ENCODE assay signal across 7 mouse cellular contexts in the genomic region with DNA sequence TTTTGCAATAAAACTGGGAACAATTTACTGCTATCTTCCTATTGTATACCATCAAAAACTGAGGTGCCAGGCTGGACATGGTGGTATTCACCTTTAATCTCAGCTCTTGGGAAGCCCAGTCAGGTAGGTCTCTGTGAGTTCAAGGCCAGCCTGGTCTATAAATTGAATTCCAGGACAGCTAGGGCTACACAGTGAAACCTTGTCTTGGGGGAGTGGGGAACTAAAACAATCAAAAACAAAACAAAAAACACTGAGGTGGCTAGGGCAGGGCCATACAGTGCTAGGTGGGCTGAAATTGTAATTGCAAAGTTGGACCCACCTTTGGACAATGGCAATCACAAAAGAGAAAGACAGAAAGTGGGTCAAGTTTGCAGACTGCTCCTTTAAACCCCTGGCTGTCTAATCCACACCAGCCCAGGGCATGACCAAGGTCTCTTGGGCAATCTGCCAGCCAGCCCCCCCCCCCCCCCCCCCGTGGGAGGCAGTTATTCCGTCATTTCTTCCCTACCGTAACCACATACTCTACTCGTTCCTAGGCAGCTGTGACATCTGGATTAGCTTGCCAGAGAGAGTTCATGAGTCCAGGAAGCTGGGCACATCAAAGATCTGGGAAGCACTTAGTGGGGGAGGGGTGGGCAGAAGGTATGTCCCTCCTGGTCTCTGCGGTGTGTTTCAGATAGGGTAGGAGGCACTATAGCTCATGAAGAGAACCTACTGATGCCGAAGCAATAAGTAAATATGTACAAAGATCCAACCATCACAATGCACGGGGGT. TPM values are rescaled to one million over a fixed set of nuclear protein-coding genes. Genes with fewer than 3 reads are reported as not detected.
DNase-seq lines count a peak whose midpoint lies in the region; ATAC-seq and TF ChIP-seq lines count a peak whose summit lies in the region.

No protein-coding gene starts in this region.

- peak; percentile 14 for DNase-seq in thymus, postnatal 0 days (ENCODE audit: low spot score)
- DNase-seq in thymus, adult 2 months: no peak
- peak; percentile 55 for DNase-seq in forebrain, embryonic 10.5 days (ENCODE audit: extremely low spot score, low spot score)
- DNase-seq in kidney, adult 11 months: peak; percentile 58
- peak; percentile 68 for DNase-seq in liver, postnatal 0 days
- DNase-seq in spleen, postnatal 10 days (ENCODE audit: low spot score in 2 of 2): no peak
- no peak for DNase-seq in layer of hippocampus, adult 9-10 months (ENCODE audit: low spot score)

- H3K4me2 ChIP-seq in liver, postnatal 0 days (ENCODE audit: low read depth, low read length): peak overlapping the region; percentile 51

- no peak for TF ChIP-seq EP300 in liver, postnatal 0 days (IDR thresholded peaks at IDR 0.05; ENCODE audit: low read depth)

- H3K27me3 ChIP-seq in thymus, adult 2 months (ENCODE audit: control insufficient read depth, insufficient read depth, low read length): no peaks in the 10 kb centered on the region
- peaks cover 7% of the 10 kb centered on the region; the same call in 1 of the 2 replicates for H3K27me3 ChIP-seq in forebrain, embryonic 10.5 days (ENCODE audit: poor library complexity, severe bottlenecking)
- no peaks in the 10 kb centered on the region for H3K27me3 ChIP-seq in liver, postnatal 0 days (ENCODE audit: insufficient read depth, low read length)

- no peak overlapping the region for H3K4me3 ChIP-seq in thymus, adult 2 months (ENCODE audit: control insufficient read depth, insufficient read depth, low read length)
- peak overlapping the region; percentile 7; the same call in 1 of the 2 replicates for H3K4me3 ChIP-seq in forebrain, embryonic 10.5 days
- peak overlapping the region; percentile 20; the same call in 1 of the 2 replicates for H3K4me3 ChIP-seq in liver, postnatal 0 days (ENCODE audit: low read depth, low read length)

- no peak for TF ChIP-seq CTCF in thymus, adult 2 months (IDR thresholded peaks at IDR 0.05; ENCODE audit: borderline replicate concordance, control insufficient read depth, extremely low read depth, insufficient read depth, low read length, poor library complexity)
- TF ChIP-seq CTCF in liver, postnatal 0 days (IDR thresholded peaks at IDR 0.05; ENCODE audit: low read depth): no peak

- peaks cover 10% of the 10 kb centered on the region for H3K4me1 ChIP-seq in thymus, adult 2 months (replicated peaks; ENCODE audit: control insufficient read depth, insufficient read depth, low read length)
- H3K4me1 ChIP-seq in forebrain, embryonic 10.5 days: peaks cover 30% of the 10 kb centered on the region
- H3K4me1 ChIP-seq in liver, postnatal 0 days (ENCODE audit: insufficient read depth): peaks cover 12% of the 10 kb centered on the region

- no peak for TF ChIP-seq POLR2A in thymus, adult 2 months (IDR thresholded peaks at IDR 0.05; ENCODE audit: control insufficient read depth, extremely low read depth, insufficient read depth, low read length, poor library complexity)

- H3K9me3 ChIP-seq in forebrain, embryonic 10.5 days: no peaks in the 10 kb centered on the region
- no peaks in the 10 kb centered on the region for H3K9me3 ChIP-seq in liver, postnatal 0 days (ENCODE audit: low read length)

- ATAC-seq in liver, postnatal 0 days: peak; percentile 89

- 17% methylated on average over 7 of the region's 7 CpGs for WGBS in thymus, adult 2 months
- 35% methylated on average over 7 of the region's 7 CpGs for WGBS in forebrain, embryonic 10.5 days
- 14% methylated on average over 6 of the region's 7 CpGs for WGBS in liver, postnatal 0 days (ENCODE audit: insufficient replicate concordance)

- no peak overlapping the region; the same call in 1 of the 2 replicates for H3K27ac ChIP-seq in thymus, adult 2 months (ENCODE audit: control insufficient read depth, insufficient read depth, low read length)
- H3K27ac ChIP-seq in forebrain, embryonic 10.5 days: peak overlapping the region; percentile 76
- peak overlapping the region; percentile 61 for H3K27ac ChIP-seq in liver, postnatal 0 days (ENCODE audit: low read depth)

- H3K36me3 ChIP-seq in thymus, adult 2 months (ENCODE audit: control insufficient read depth, insufficient read depth, low read length): no peaks in the 10 kb centered on the region
- no peaks in the 10 kb centered on the region for H3K36me3 ChIP-seq in forebrain, embryonic 10.5 days (replicated peaks)
- no peaks in the 10 kb centered on the region for H3K36me3 ChIP-seq in liver, postnatal 0 days (replicated peaks; ENCODE audit: insufficient read depth, low read length)

- peak overlapping the region; percentile 26; the same call in 1 of the 2 replicates for H3K9ac ChIP-seq in liver, postnatal 0 days (replicated peaks)

RNA-seq across cellular contexts. Expression of a gene that starts 12.3 kb away (rescaled TPM):
- polyA plus RNA-seq in thymus, postnatal 0 days (2015; fragmentation: Nextera tagmentation; extraction: Ambion mirVana): 2.0 and 3.3 TPM in 2 replicates
- 7.3 and 8.1 TPM in 2 replicates for polyA plus RNA-seq in thymus, adult 2 months (2012; rRNA removed)
- 27.6 and 27.7 TPM in 2 replicates for polyA plus RNA-seq in forebrain, embryonic 10.5 days (2016; fragmentation: Nextera tagmentation; extraction: Ambion mirVana)
- polyA plus RNA-seq in liver, postnatal 0 days (2015; fragmentation: Nextera tagmentation; extraction: Ambion mirVana): 1.7 and 2.4 TPM in 2 replicates

Comparison
In these comparisons a context has a peak if more than half of its experiments do, and no peak if none do; other contexts are left out.
1. DNase-seq: peak in thymus, postnatal 0 days (single experiment), forebrain, embryonic 10.5 days (single experiment), kidney, adult 11 months (single experiment) and liver, postnatal 0 days (single experiment); none in thymus, adult 2 months (single experiment), spleen, postnatal 10 days (0 of 2) and layer of hippocampus, adult 9-10 months (single experiment).